Mouse (Mus musculus) cerebellum, adult 2 months (tissue): Measurements from ENCODE around the gene Uso1. TPM values are rescaled to one million over a fixed set of nuclear protein-coding genes. Genes with fewer than 3 reads are reported as not detected.

Source experiments
- DNase-seq, 2 experiments: peaks; one replicate each; pipeline ENCODE4 v3.0.0; 2021
- H3K27ac ChIP-seq: fragments of 200-500 bp; 2 replicates; pipeline ENCODE4 v1.5.1; 2012; ENCODE audit warnings: low read length, control low read depth, inconsistent platforms; ENCODE audit not compliant: insufficient read depth
- H3K27me3 ChIP-seq: fragments of 200-500 bp; 2 replicates; pipeline ENCODE4 v1.6.1; 2012; ENCODE audit warnings: inconsistent platforms, mild to moderate bottlenecking, low read length, moderate library complexity; ENCODE audit not compliant: control insufficient read depth, insufficient read depth
- H3K4me1 ChIP-seq: fragments of 200-500 bp; 2 replicates; pipeline ENCODE4 v1.6.1; 2011; ENCODE audit warnings: low read length; ENCODE audit not compliant: control insufficient read depth, insufficient read depth
- H3K4me3 ChIP-seq: fragments of 200-500 bp; replicated peaks from 2 replicates; pipeline ENCODE3; 2011; ENCODE audit warnings: mild to moderate bottlenecking, low read depth, low read length, control low read depth; ENCODE audit not compliant: insufficient read depth
- CTCF ChIP-seq: fragments of 200-500 bp; IDR thresholded peaks from 2 replicates; pipeline ENCODE4 v1.5.1; 2011; ENCODE audit warnings: low read depth, mild to moderate bottlenecking, control low read depth, low read length, moderate library complexity, borderline replicate concordance; ENCODE audit not compliant: insufficient read depth
- POLR2A ChIP-seq: fragments of 200-500 bp; IDR thresholded peaks from 2 replicates; pipeline ENCODE4 v1.6.1; 2011; ENCODE audit warnings: low read length, control low read depth, borderline replicate concordance; ENCODE audit not compliant: insufficient read depth
- WGBS: fragments of 180-500 bp; shearing (Covaris S2); methylation state at CpG from one replicate; pipeline ENCODE4 v1.1.7; 2018; 5-methylcytosine and 5-hydroxymethylcytosine counted together
- polyA plus RNA-seq: library from polyadenylated mRNA; depleted of rRNA; stranded (reverse); fragments of >200 nt; gene quantifications from 2 replicates; pipeline ENCODE4 v1.2.3, GENCODE M21; 2012

Uso1 gene
- polyA plus RNA-seq, 1 experiment, result 59.3 TPM

GRCm38 (mm10) chr5:92103816-92104415 lies 33.8 kb upstream of the Uso1 start:
- no peak for DNase-seq
- WGBS, result 35% methylated on average over 13 of the region's 13 CpGs

GRCm38 (mm10) chr5:92106327-92107125 lies 31.2 kb upstream of the Uso1 start:
- peak; percentile 48 to 68 for DNase-seq
- no peaks in the 10 kb centered on the region for H3K27me3 ChIP-seq
- peaks cover 5% of the 10 kb centered on the region; the same call in 1 of the 2 replicates for H3K4me1 ChIP-seq
- H3K4me3 ChIP-seq, result no peak overlapping the region
- TF ChIP-seq CTCF (no peak), POLR2A (no peak)
- WGBS, result 31% methylated on average over 10 of the region's 10 CpGs
- H3K27ac ChIP-seq, result no peak overlapping the region

More at GRCm38 (mm10) chr5:92103816-92104415, 33.8 kb upstream of the Uso1 start:
- Histone ChIP-seq H3K27me3 (no peaks in the 10 kb centered on the region), H3K27ac (no peak overlapping the region), H3K4me1 (peaks cover 5% of the 10 kb centered on the region; the same call in 1 of the 2 replicates), H3K4me3 (no peak overlapping the region)
- TF ChIP-seq CTCF (no peak), POLR2A (no peak)

- H3K4me1 ChIP-seq, result peaks cover 5% of the 10 kb centered on the region; the same call in 1 of the 2 replicates
- H3K27ac ChIP-seq, result no peak overlapping the region
- H3K27me3 ChIP-seq, result no peaks in the 10 kb centered on the region
- WGBS, result 93% methylated on average over 4 of the region's 4 CpGs
- TF ChIP-seq CTCF (no peak), POLR2A (no peak)
- no peak for DNase-seq
- no peak overlapping the region for H3K4me3 ChIP-seq
Observed at GRCm38 (mm10) chr5:92107282-92107681, 30.5 kb upstream of the Uso1 start.

GRCm38 (mm10) chr5:92110818-92111355 lies 26.9 kb upstream of the Uso1 start:
- WGBS, result 92% methylated on average over 5 of the region's 5 CpGs
- TF ChIP-seq CTCF (no peak), POLR2A (no peak)
- no peak overlapping the region for H3K27ac ChIP-seq
- H3K4me3 ChIP-seq, result no peak overlapping the region
- H3K27me3 ChIP-seq, result no peaks in the 10 kb centered on the region
- no peak for DNase-seq
- H3K4me1 ChIP-seq, result no peaks in the 10 kb centered on the region

- H3K27me3 ChIP-seq, result no peaks in the 10 kb centered on the region
- H3K4me3 ChIP-seq, result no peak overlapping the region
- TF ChIP-seq CTCF, result no peak
- TF ChIP-seq POLR2A, result no peak
- WGBS, result 25% methylated on average over 6 of the region's 6 CpGs
- H3K27ac ChIP-seq, result no peak overlapping the region
- no peaks in the 10 kb centered on the region for H3K4me1 ChIP-seq
- DNase-seq, result no peak
Observed at GRCm38 (mm10) chr5:92112175-92112574, 25.6 kb upstream of the Uso1 start.

GRCm38 (mm10) chr5:92112585-92112984 lies 25.2 kb upstream of the Uso1 start:
- TF ChIP-seq CTCF (no peak), POLR2A (no peak)
- H3K4me3 ChIP-seq, result no peak overlapping the region
- H3K27ac ChIP-seq, result no peak overlapping the region
- no peaks in the 10 kb centered on the region for H3K4me1 ChIP-seq
- no peak for DNase-seq
- H3K27me3 ChIP-seq, result no peaks in the 10 kb centered on the region
- WGBS, result 23% methylated on average over 10 of the region's 10 CpGs

- TF ChIP-seq POLR2A (no peak), CTCF (no peak)
Observed at GRCm38 (mm10) chr5:92113484-92113883, 24.3 kb upstream of the Uso1 start.

More at GRCm38 (mm10) chr5:92113484-92113883, 24.3 kb upstream of the Uso1 start:
- no peaks in the 10 kb centered on the region for H3K27me3 ChIP-seq
- no peak overlapping the region for H3K4me3 ChIP-seq
- H3K27ac ChIP-seq, result no peak overlapping the region
- WGBS, result 83% methylated on average over 7 of the region's 7 CpGs
- DNase-seq, result no peak
- H3K4me1 ChIP-seq, result no peaks in the 10 kb centered on the region
